Mouse (Mus musculus) left cerebral cortex, adult 8-10 months (tissue): ENCODE data around the gene Rrp9. TPM values are rescaled to one million over a fixed set of nuclear protein-coding genes. Genes with fewer than 3 reads are reported as not detected.

Source experiments
- DNase-seq, 2 experiments: peaks; one replicate each; pipeline ENCODE4 v3.0.0; 2022; ENCODE audit warnings: low spot score in 2 of 2
- total RNA-seq, 4 experiments: library from RNA; stranded (reverse); gene quantifications; 2 replicates each; pipeline ENCODE4 v1.2.4; 2022

The Rrp9 gene
- total RNA-seq, 4 experiments from 2014 or later, result 26.9 to 47.9 (median 32.8) TPM

DNA sequence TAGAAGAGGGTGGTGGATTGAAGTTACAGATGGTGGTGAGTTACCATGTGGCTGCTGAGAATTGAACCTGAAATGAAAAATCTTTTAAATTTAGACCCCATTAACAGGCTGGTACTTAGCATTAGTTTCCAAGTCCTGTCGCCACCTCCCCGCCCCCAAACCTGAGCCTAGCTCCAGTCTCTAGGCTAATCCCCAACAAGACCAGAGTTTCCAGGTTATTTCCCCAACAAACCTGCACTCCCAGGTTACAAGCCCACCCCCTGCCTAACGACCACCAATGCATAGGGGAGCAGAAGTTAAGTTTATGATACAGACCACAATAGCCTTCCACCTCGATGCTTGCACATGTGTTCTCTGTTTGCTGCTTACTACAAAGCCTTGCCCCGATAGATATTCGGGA is 37.8 kb downstream of the Rrp9 start:
- no peak for DNase-seq

DNA sequence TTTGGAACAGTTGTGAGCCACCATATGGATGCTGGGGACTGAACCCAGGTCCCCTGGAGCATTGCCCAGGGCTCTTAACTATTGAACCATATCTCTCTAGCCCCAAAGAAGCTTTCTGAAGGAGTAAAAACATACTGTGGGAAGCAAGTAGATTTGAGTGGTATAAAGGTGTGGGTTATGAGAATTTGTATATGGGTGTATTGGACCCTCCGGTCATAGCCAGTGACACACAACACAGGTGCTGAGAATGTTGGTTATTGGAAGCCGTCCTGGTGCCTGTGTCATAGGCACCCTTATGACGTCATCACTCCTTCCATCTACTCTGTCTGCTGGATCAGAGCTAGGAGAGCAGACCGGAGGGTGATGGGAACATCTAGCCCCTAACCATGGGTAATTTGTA is 38.5 kb downstream of the Rrp9 start, which contains the start of gene Iqcf5:
Gene Iqcf5, plus strand, starts transcription at position 301 of the 400 bp plus-strand sequence.
- no peak for DNase-seq

DNA sequence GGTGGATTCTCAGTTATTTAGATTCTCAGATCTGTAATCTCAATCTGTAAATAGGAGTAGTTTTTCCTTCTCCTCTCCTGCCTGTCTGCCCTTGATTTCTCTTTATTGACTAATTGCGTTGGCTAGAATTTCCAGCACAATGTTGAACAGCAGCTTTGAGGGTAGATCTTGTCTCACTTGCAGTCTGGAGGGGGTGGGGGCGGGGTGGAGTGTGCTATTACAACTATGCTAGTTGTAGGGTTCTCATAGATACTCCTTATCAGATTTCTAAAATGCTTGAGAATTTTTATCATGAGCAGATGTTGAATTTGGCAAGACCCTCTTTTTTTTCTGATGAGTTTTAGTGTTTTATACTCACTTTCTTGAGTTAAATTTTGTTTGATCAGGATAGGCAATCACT is 43.7 kb downstream of the Rrp9 start:
- DNase-seq, result no peak

DNA sequence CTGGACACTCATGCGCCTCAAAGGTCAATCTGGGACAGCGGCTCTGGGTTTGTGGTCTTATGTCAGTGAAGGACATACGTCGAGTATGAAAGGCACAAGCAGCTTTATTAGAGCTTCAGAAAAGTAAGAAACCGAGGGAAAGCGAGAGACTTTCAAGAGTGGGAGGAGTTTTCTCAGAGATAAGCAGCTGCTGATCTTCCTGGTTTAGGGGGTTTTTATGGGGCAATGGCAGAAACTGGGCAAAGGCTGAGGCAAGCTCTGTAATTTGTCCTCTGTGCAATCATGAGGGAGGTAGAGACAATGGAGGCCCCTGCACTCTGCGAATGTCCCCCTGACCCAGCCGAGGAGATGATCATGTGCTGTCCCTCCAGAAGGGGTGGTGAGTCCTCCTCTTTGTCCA is 44.1 kb downstream of the Rrp9 start:
- no peak for DNase-seq

DNA sequence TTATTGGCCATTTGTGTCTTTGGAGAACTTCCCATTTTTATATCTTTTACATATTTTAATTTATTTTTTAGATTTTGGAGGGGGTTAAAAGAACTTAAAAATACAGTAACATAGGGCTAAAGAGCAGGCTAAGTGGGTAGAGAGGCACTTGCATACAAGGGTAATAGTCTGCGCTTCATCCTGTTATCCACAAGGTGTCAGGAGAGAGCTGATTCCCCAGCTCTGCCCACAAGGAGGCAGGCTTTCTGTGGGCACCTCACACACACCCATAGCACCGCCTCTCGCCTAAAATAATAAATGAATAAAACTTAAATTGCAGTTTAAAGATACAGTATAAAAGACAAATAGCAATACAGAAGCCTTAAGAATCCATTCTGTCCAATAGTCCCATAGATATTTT is 56.1 kb downstream of the Rrp9 start:
- DNase-seq, result no peak

DNA sequence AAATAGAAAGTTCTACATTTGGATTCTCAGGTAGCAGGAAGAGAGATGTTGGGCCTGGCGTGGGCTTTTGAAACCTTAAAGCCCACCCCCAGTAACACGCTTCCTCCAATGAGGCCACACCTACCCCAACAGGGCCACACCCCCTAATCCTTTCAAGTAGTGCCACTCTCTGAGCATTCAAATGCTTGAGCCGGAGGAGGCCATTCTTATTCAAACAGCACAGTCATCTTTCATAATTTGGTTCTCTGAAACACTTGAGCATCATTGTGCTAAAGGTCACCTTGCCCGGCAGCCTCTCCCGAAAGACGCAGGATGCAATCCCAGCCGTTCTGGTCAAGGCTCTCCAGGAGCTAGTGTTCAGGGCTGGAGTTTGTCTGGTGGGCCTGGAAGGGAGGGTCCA is 58.5 kb downstream of the Rrp9 start:
- no peak for DNase-seq

DNA sequence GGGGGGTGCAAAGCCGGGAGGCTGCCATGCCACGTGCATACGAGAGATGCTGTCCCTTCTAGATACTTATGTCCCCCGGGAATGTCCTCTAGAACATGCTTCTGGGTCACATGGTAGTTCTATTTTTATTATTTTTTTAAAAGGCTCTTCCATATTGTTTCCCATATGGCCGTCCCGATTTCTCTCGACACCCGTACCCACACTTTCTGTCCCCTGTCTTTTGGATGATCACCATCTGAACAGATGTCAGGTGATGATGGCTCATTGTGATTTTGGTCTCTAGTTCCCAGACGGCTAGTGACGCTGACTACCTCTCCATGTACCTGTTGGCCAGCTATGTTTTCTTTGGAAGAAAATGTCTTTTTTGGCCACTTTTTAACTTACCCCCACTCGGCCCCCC is 59.2 kb downstream of the Rrp9 start:
- DNase-seq, result peak in 1 of 2 experiments; percentile 45

Other genes with a start within 250 kb of the Rrp9 start
- gene Alas1, start 227.3 kb upstream of the Rrp9 start, total RNA-seq, result 100 to 1,000 TPM; 136 to 146 (median 141) TPM
- gene Poc1a, start 194.9 kb upstream of the Rrp9 start, total RNA-seq, result 10 to 100 TPM; 14.6 to 18.3 (median 16.7) TPM
- 100 to 1,000 TPM in 1 of 4 experiments, 10 to 100 TPM in 3; 89.5 to 103 (median 93.0) TPM for gene Dusp7, start 107.3 kb upstream of the Rrp9 start, total RNA-seq
- gene Rpl29, start 46.5 kb upstream of the Rrp9 start, total RNA-seq, result 100 to 1,000 TPM; 266 to 312 (median 299) TPM
- 10 to 100 TPM; 23.2 to 24.3 (median 23.7) TPM for gene Acy1, start 37.6 kb upstream of the Rrp9 start, total RNA-seq
- gene Abhd14b, start 28.5 kb upstream of the Rrp9 start, total RNA-seq, result 10 to 100 TPM; 14.6 to 16.1 (median 15.3) TPM
- gene Abhd14a, start 28.3 kb upstream of the Rrp9 start, total RNA-seq, result 10 to 100 TPM; 31.7 to 35.8 (median 34.5) TPM
- 100 to 1,000 TPM; 201 to 223 (median 211) TPM for gene Pcbp4, start 22.7 kb upstream of the Rrp9 start, total RNA-seq
- gene Gpr62, start 10.0 kb upstream of the Rrp9 start, total RNA-seq, result 10 to 100 TPM; 11.7 to 15.6 (median 12.7) TPM
- 1 to 10 TPM; 6.1 to 7.8 (median 7.0) TPM for gene Parp3, start 986 bp downstream of the Rrp9 start, total RNA-seq
- gene Iqcf1, start 24.0 kb downstream of the Rrp9 start, total RNA-seq, result not detected
- gene Iqcf5, start 38.6 kb downstream of the Rrp9 start, total RNA-seq, result 1 to 10 TPM in 1 of 4 experiments, under 1 TPM in 2, not detected in 1; 0.68 to 1.2 (median 0.79) TPM
- not detected for gene Iqcf3, start 85.7 kb downstream of the Rrp9 start, total RNA-seq
- gene Iqcf4, start 95.0 kb downstream of the Rrp9 start, total RNA-seq, result not detected
- not detected for gene Iqcf6, start 150.6 kb downstream of the Rrp9 start, total RNA-seq
- gene Grm2, start 180.1 kb downstream of the Rrp9 start, total RNA-seq, result 10 to 100 TPM; 42.5 to 59.1 (median 45.4) TPM
- gene Tex264, start 210.0 kb downstream of the Rrp9 start, total RNA-seq, result 100 to 1,000 TPM in 3 of 4 experiments, 10 to 100 TPM in 1; 94.4 to 115 (median 103) TPM